Mouse (Mus musculus): ENCODE data around the gene Kif3a. TPM values are rescaled to one million over a fixed set of nuclear protein-coding genes. Genes with fewer than 3 reads are reported as not detected.

Gene Kif3a
- polyA plus RNA-seq, 2 experiments = 38.3 to 63.7 TPM

- no peak for DNase-seq (ENCODE audit: low spot score)
- Histone ChIP-seq H3K36me3 (ENCODE audit: control insufficient read depth, insufficient read depth, low read length) (no peaks in the 10 kb centered on the region), H3K4me3 (replicated peaks; ENCODE audit: low read length) (no peak overlapping the region), H3K9ac (ENCODE audit: low read depth, low read length, severe bottlenecking) (no peak overlapping the region), H3K4me1 (ENCODE audit: control insufficient read depth, insufficient read depth, low read length) (no peaks in the 10 kb centered on the region), H3K9me3 (ENCODE audit: control insufficient read depth, low read length) (no peaks in the 10 kb centered on the region), H3K27me3 (ENCODE audit: control insufficient read depth, insufficient read depth, low read length) (no peaks in the 10 kb centered on the region), H3K4me2 (replicated peaks; ENCODE audit: low read depth, low read length, severe bottlenecking) (no peak overlapping the region), H3K27ac (replicated peaks; ENCODE audit: low read depth, low read length) (no peak overlapping the region)
- ATAC-seq (ENCODE audit: low FRiP score, low read depth) = no peak
- WGBS = 89% methylated on average over 4 of the region's 4 CpGs
- no peak for TF ChIP-seq POLR2A (IDR thresholded peaks at IDR 0.05; ENCODE audit: borderline replicate concordance, extremely low read depth, insufficient read depth, insufficient read length)
Observed at GRCm38 (mm10) chr11:53620094-53620493, 52.9 kb downstream of the Kif3a start.

- Histone ChIP-seq H3K9ac (ENCODE audit: low read depth, low read length, severe bottlenecking) (no peak overlapping the region), H3K9me3 (ENCODE audit: control insufficient read depth, low read length) (no peaks in the 10 kb centered on the region), H3K4me3 (replicated peaks; ENCODE audit: low read length) (no peak overlapping the region), H3K4me2 (replicated peaks; ENCODE audit: low read depth, low read length, severe bottlenecking) (no peak overlapping the region), H3K27me3 (ENCODE audit: control insufficient read depth, insufficient read depth, low read length) (no peaks in the 10 kb centered on the region), H3K27ac (replicated peaks; ENCODE audit: low read depth, low read length) (no peak overlapping the region), H3K36me3 (ENCODE audit: control insufficient read depth, insufficient read depth, low read length) (no peaks in the 10 kb centered on the region), H3K4me1 (ENCODE audit: control insufficient read depth, insufficient read depth, low read length) (no peaks in the 10 kb centered on the region)
- DNase-seq (ENCODE audit: low spot score) = no peak
- ATAC-seq (ENCODE audit: low FRiP score, low read depth) = no peak
- 83% methylated on average over 11 of the region's 11 CpGs for WGBS
- TF ChIP-seq POLR2A (IDR thresholded peaks at IDR 0.05; ENCODE audit: borderline replicate concordance, extremely low read depth, insufficient read depth, insufficient read length) = no peak
Observed at GRCm38 (mm10) chr11:53621582-53622439, 54.6 kb downstream of the Kif3a start.

GRCm38 (mm10) chr11:53622440-53622806, 55.2 kb downstream of the Kif3a start:
- Histone ChIP-seq H3K4me3 (replicated peaks; ENCODE audit: low read length) (no peak overlapping the region), H3K9me3 (ENCODE audit: control insufficient read depth, low read length) (no peaks in the 10 kb centered on the region), H3K9ac (ENCODE audit: low read depth, low read length, severe bottlenecking) (no peak overlapping the region), H3K36me3 (ENCODE audit: control insufficient read depth, insufficient read depth, low read length) (no peaks in the 10 kb centered on the region), H3K4me1 (ENCODE audit: control insufficient read depth, insufficient read depth, low read length) (no peaks in the 10 kb centered on the region), H3K27ac (replicated peaks; ENCODE audit: low read depth, low read length) (no peak overlapping the region), H3K27me3 (ENCODE audit: control insufficient read depth, insufficient read depth, low read length) (no peaks in the 10 kb centered on the region), H3K4me2 (replicated peaks; ENCODE audit: low read depth, low read length, severe bottlenecking) (no peak overlapping the region)
- DNase-seq (ENCODE audit: low spot score) (no peak), ATAC-seq (ENCODE audit: low FRiP score, low read depth) (no peak)
- WGBS = 75% methylated on average over 5 of the region's 6 CpGs
- no peak for TF ChIP-seq POLR2A (IDR thresholded peaks at IDR 0.05; ENCODE audit: borderline replicate concordance, extremely low read depth, insufficient read depth, insufficient read length)

GRCm38 (mm10) chr11:53623573-53623972, 56.4 kb downstream of the Kif3a start:
- Histone ChIP-seq H3K4me3 (replicated peaks; ENCODE audit: low read length) (no peak overlapping the region), H3K9me3 (ENCODE audit: control insufficient read depth, low read length) (no peaks in the 10 kb centered on the region), H3K4me2 (replicated peaks; ENCODE audit: low read depth, low read length, severe bottlenecking) (no peak overlapping the region), H3K4me1 (ENCODE audit: control insufficient read depth, insufficient read depth, low read length) (no peaks in the 10 kb centered on the region), H3K36me3 (ENCODE audit: control insufficient read depth, insufficient read depth, low read length) (no peaks in the 10 kb centered on the region), H3K27me3 (ENCODE audit: control insufficient read depth, insufficient read depth, low read length) (no peaks in the 10 kb centered on the region), H3K27ac (replicated peaks; ENCODE audit: low read depth, low read length) (no peak overlapping the region), H3K9ac (ENCODE audit: low read depth, low read length, severe bottlenecking) (no peak overlapping the region)
- WGBS = 85% methylated on average over 9 of the region's 9 CpGs
- ATAC-seq (ENCODE audit: low FRiP score, low read depth) (no peak), DNase-seq (ENCODE audit: low spot score) (no peak)
- TF ChIP-seq POLR2A (IDR thresholded peaks at IDR 0.05; ENCODE audit: borderline replicate concordance, extremely low read depth, insufficient read depth, insufficient read length) = no peak

- H3K4me2 ChIP-seq (replicated peaks; ENCODE audit: low read depth, low read length, severe bottlenecking) = no peak overlapping the region
- H3K36me3 ChIP-seq (ENCODE audit: control insufficient read depth, insufficient read depth, low read length) = no peaks in the 10 kb centered on the region
- H3K9ac ChIP-seq (ENCODE audit: low read depth, low read length, severe bottlenecking) = no peak overlapping the region
- TF ChIP-seq POLR2A (IDR thresholded peaks at IDR 0.05; ENCODE audit: borderline replicate concordance, extremely low read depth, insufficient read depth, insufficient read length) = no peak
- no peak for DNase-seq (ENCODE audit: low spot score)
- no peak overlapping the region for H3K4me3 ChIP-seq (replicated peaks; ENCODE audit: low read length)
- no peak overlapping the region for H3K27ac ChIP-seq (replicated peaks; ENCODE audit: low read depth, low read length)
- no peaks in the 10 kb centered on the region for H3K4me1 ChIP-seq (ENCODE audit: control insufficient read depth, insufficient read depth, low read length)
- no peaks in the 10 kb centered on the region for H3K27me3 ChIP-seq (ENCODE audit: control insufficient read depth, insufficient read depth, low read length)
- 96% methylated on average over 2 of the region's 2 CpGs for WGBS
- no peaks in the 10 kb centered on the region for H3K9me3 ChIP-seq (ENCODE audit: control insufficient read depth, low read length)
- ATAC-seq (ENCODE audit: low FRiP score, low read depth) = no peak
Observed at GRCm38 (mm10) chr11:53624124-53624523, 56.9 kb downstream of the Kif3a start.
